Mouse (Mus musculus) heart, adult 11 months (tissue): ENCODE measurements at regions not wholly inside any gene's neighbourhood (a gene's known extent, or its start where the extent isn't known, plus 50 kb on each side); places are given as distances from the start of the nearest gene placed in this dataset.

ENCODE experiments used
- DNase-seq: peaks from one replicate; pipeline ENCODE4 v3.0.0; 2022

- no peak for DNase-seq
Measured at GRCm38 (mm10) chr3:38820787-38821186, 66.0 kb upstream of the Fat4 start.

DNA sequence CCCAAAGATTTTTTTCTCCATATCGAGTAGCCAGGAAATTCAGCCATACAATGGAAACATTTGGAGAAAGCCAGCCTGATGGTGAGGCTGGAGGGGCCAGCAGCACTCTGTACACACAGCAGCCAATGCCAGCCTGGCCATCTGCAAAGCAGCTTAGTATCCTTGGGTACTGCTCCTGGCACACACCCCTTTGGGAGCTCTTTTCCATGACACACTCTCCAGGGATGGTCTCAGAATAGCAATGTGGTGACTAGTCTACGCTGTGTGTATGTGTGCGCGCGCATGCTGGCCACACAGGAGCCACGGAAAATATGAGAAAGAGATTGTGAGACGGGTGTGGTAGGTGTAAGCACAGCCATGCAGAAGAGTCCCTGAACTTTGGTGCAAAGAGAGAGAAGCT is 66.4 kb upstream of the Fat4 start:
- DNase-seq = no peak

DNA sequence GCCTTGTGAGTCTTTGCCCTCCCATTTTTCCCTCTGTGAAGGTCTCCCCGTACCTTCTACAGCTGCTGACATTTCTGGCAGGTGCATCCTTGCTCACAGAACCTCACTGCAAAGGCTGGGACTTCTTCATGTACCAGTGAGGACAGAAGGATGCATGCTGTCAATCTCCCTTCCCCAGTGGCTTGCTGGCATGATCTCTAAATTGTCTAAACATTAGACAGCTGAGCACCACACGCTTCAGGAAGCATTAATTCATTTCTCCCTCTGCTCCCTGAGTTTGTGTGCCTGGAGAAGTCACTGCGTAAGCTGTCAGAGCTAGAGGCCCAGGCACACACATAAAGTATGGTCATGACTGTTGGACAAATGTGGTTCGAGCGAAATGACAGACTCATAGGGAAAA is 69.1 kb upstream of the Fat4 start:
- no peak for DNase-seq

GRCm38 (mm10) chr3:38812457-38812856 is 74.3 kb upstream of the Fat4 start:
- no peak for DNase-seq

GRCm38 (mm10) chr3:38811635-38812034 is 75.1 kb upstream of the Fat4 start:
- no peak for DNase-seq

DNA sequence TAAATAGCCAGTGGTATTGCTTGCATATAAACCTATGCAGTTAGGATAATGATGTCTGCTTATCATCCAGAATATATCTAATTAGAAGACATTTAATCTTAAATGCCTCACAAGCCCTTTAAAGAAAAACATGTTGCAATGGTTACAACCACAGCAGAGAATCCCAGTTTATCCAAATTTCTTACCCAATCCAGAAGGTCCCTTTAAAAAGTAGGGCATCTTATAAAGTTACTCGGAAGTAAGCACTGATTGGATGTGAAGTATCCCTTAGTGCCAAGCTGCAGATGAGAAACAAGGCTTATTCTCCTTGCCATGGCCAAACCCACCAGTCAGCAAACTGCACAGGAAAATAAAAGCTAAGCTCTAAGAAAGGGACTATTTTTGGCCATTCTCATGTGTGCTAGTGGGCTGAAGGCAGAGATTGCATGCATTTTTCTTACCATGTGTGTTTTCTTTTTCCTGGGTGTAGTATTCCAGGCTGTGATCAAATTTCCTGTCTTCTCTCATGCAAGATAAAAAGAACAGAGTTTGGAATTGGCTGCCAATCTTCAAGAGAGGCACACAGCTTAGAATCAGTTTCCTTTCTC is 80.2 kb upstream of the Fat4 start:
- DNase-seq = no peak

DNA sequence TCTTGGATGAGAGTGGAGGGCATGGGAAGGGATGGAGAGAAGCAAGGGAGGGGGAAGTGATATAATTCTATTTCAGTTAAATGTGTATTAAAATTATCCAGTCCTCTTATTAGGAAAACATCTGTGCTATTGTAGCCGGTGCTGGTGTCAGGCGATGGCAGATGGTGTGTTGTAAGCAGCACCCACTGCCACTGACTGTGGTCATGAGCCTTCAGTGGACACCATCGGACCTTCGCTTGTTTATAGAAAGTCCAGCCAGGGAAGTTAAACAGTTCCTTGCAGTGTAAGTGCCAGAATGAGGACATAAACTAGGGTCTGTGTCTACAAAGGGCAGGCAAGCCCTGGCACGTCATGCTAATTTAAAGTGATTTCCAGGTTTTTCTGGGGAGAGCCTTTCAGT is 80.7 kb upstream of the Fat4 start:
- no peak for DNase-seq

- no peak for DNase-seq
Measured at GRCm38 (mm10) chr3:38795646-38796301, 91.0 kb upstream of the Fat4 start.

- DNase-seq = no peak
Measured at GRCm38 (mm10) chr3:38793221-38793620, 93.5 kb upstream of the Fat4 start.

DNA sequence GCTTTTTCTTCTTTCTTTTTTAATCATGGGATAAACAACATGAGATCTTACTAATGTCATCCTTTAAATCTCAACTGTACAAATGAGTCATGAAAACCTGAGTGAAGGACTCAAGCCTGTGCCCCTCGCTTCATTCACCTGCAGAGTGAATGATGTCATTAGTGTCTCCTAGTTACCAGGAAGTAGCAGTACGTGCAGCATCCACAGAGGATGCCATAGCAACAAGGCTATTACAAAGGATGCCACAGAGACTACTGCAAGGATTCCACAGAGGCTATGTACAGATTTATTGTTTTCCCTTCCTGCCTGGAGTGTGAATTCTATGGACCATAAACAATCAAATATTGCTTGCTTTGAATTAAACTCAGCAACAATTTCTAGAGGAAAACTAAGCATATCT is 98.0 kb upstream of the Fat4 start:
- DNase-seq = no peak

GRCm38 (mm10) chr3:38783711-38784110 is 103.0 kb upstream of the Fat4 start:
- DNase-seq = peak; percentile 65

GRCm38 (mm10) chr3:38783051-38783450 is 103.7 kb upstream of the Fat4 start:
- peak; percentile 33 for DNase-seq

DNA sequence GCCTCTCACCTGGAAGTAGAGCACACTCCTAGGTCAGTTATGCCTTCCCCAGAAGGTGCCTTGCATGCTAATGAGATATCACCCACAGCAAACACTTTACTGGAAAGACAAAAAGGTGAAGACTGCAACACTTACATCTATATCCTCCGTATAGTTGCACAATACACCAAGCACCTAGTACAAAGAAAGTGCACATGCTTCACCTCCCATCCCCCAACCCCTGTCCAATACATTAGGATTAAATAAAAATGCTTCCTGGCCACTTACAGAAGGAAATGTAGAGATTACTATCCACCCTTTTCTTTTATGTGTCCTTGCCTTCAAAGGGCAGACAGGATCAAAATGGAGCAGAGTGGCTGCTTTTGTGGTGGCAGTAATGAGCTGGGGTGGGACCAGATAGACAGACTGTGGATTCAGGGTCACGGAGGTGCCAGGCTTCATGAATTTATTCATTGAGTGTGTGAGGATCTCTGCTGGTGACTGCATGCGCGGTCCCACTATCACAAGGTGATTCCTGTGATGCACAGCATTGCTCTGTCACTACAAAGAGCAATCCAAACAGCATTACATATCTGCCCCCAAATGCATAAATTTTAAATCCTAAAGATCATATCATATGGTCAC is 109.9 kb upstream of the Fat4 start:
- DNase-seq = peak; percentile 70

GRCm38 (mm10) chr3:38754632-38755123 is 132.1 kb upstream of the Fat4 start:
- DNase-seq = no peak

DNA sequence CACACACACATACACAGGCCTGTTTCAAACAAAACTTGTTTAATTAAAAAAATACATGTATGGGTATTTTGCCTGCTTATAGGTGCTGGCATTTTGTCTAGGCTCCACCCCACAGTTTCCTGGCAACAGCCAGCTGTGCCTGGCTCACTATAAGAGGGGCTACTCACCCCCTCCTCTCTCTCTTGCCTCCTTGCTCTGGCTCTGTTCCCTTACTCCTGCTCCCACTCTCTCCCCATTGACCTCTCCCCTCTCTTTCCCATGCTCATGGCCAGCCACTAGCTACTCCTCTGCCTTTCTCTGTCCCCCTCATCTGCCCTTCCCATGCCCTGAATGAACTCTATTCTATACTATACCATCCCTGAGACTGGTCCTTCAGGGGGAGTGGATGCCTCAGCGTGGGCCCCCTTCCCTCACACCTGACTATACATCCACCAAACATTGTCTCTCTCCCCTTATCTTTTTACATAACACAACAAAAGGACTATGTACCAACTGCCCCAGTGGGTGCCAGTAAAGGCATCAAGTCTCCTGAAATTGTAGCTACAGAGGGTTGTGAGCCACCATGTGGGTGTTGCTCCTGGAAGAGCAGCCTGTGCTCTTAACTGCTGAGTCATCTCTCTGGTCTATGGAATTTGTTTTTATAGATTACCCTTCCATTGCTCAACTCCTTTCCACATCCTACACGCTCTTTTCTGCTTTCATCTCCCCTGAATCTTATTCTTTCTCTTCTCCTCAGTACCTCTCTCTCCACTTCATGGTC is 133.1 kb upstream of the Fat4 start:
- no peak for DNase-seq

GRCm38 (mm10) chr3:38742155-38742554 is 144.6 kb upstream of the Fat4 start:
- DNase-seq = peak; percentile 74

DNA sequence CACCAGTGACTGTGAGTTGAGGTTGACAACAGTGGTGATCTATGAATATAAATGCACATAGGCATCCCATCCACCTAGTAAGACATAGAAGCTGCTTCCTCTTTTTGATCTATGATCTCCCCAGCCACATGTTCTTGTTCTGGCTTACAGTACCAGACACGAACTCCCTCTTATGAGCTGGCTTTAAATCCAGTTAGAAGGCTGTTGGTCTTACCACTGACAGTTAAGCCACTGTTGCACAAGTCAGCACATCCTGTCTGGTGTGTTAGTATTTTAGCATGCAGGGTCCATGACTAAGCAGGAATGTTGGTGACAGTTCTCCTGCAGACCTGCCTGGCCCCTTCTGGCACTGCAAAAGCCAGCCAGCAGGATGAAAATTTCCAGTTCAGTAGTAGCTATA is 164.1 kb upstream of the Fat4 start:
- no peak for DNase-seq

- peak; percentile 69 for DNase-seq
Measured at GRCm38 (mm10) chr3:38712078-38712873, 174.5 kb upstream of the Fat4 start.

GRCm38 (mm10) chr3:38711229-38711628 is 175.5 kb upstream of the Fat4 start:
- DNase-seq = peak; percentile 41

DNA sequence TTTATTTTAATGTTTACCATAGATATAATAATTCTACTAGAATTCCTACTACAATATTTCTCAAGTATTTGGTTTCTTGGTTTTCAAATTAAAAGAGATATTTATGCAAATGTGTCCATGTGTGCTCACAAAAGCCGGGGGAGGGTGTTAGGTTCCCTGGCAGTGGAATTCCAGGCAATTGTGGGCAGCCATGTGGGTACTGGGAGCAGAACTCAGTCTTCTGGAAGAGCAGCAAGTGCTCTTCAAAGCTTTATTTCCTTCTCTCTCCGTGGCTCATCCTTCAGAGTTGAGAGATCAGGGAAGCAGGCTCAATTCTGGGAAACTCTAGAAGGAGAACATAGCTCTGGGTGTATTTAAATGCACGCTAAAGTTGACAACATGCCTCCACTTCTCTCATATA is 178.8 kb upstream of the Fat4 start:
- DNase-seq = peak; percentile 41

DNA sequence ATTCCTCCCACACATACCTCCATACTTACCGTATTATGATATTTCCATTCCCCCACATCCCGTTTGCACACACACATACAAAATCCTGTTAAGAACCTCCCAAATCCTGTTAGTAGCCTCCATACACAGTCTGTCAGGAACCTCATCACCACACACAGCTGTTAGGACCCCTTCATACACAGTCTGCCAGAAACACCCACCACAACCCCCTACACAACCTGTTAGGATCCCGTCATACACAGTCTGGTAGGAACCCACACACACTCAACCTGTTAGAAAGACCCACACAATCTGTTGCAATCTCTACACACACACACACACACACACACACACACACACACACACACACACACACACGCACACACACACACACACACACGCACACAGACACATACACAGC is 187.5 kb upstream of the Fat4 start:
- peak; percentile 22 for DNase-seq

- DNase-seq = peak; percentile 87
Measured at GRCm38 (mm10) chr3:38697871-38698270, 188.9 kb upstream of the Fat4 start.

GRCm38 (mm10) chr3:38697349-38697748 is 189.4 kb upstream of the Fat4 start:
- peak; percentile 17 for DNase-seq
